Mouse (Mus musculus) forebrain, embryonic 15.5 days (tissue): ENCODE data around the gene Kcnh1. TPM values are rescaled to one million over a fixed set of nuclear protein-coding genes. Genes with fewer than 3 reads are reported as not detected.

Experiments used
- ATAC-seq: fragments of 200-750 bp; cut with Nextera tagmentation; replicated peaks from 2 replicates; pipeline ENCODE4 v1.8.0; 2017; ENCODE audit warnings: mild to moderate bottlenecking, moderate TSS enrichment, moderate library complexity
- H3K27ac ChIP-seq: fragments of 300-500 bp; sonication (generic); replicated peaks from 2 replicates; pipeline ENCODE4 v1.5.1; 2015; ENCODE audit warnings: mild to moderate bottlenecking, inconsistent platforms
- H3K27me3 ChIP-seq: fragments of 300-500 bp; sonication (generic); 2 replicates; pipeline ENCODE4 v1.6.1; 2015; ENCODE audit warnings: inconsistent platforms
- H3K36me3 ChIP-seq: fragments of 300-500 bp; sonication (generic); 2 replicates; pipeline ENCODE4 v1.6.1; 2015; ENCODE audit warnings: mild to moderate bottlenecking, inconsistent platforms
- H3K4me1 ChIP-seq: fragments of 300-500 bp; sonication (generic); 2 replicates; pipeline ENCODE4 v1.6.1; 2015; ENCODE audit warnings: inconsistent platforms
- H3K4me2 ChIP-seq: fragments of 300-500 bp; sonication (generic); replicated peaks from 2 replicates; pipeline ENCODE4 v1.6.1; 2015; ENCODE audit warnings: mild to moderate bottlenecking, inconsistent platforms
- H3K4me3 ChIP-seq: fragments of 300-500 bp; sonication (generic); 2 replicates; pipeline ENCODE4 v1.5.1; 2015; ENCODE audit warnings: mild to moderate bottlenecking, inconsistent platforms
- H3K9ac ChIP-seq: fragments of 300-500 bp; sonication (generic); replicated peaks from 2 replicates; pipeline ENCODE4 v1.6.1; 2015; ENCODE audit warnings: mild to moderate bottlenecking, inconsistent platforms
- H3K9me3 ChIP-seq: fragments of 300-500 bp; sonication (generic); 2 replicates; pipeline ENCODE4 v1.6.1; 2016; ENCODE audit warnings: inconsistent platforms
- WGBS: fragments of 180-500 bp; shearing (Covaris S2); methylation state at CpG from one replicate; pipeline ENCODE4 v1.1.7; 2015; ENCODE audit warnings: mixed read lengths; 5-methylcytosine and 5-hydroxymethylcytosine counted together
- polyA plus RNA-seq: library from polyadenylated mRNA; unstranded; fragments of >200 nt; fragmentation: Nextera tagmentation; extraction: Ambion mirVana; gene quantifications from 2 replicates; pipeline ENCODE4 v1.2.1, GENCODE M21; 2015

The Kcnh1 gene
- polyA plus RNA-seq, 1 experiment from 2014 or later = 2.0 TPM

- H3K4me2 ChIP-seq = no peak overlapping the region
- H3K36me3 ChIP-seq = no peaks in the 10 kb centered on the region
- ATAC-seq = no peak
- H3K27ac ChIP-seq = no peak overlapping the region
- H3K9me3 ChIP-seq = no peaks in the 10 kb centered on the region
- 92% methylated on average over 1 of the region's 1 CpGs for WGBS
- H3K4me1 ChIP-seq = peaks cover 4% of the 10 kb centered on the region; the same call in 1 of the 2 replicates
- no peak overlapping the region for H3K4me3 ChIP-seq
- H3K27me3 ChIP-seq = no peaks in the 10 kb centered on the region
- no peak overlapping the region for H3K9ac ChIP-seq
Measured at GRCm38 (mm10) chr1:192559341-192559740, 368.8 kb downstream of the Kcnh1 start.

Other genes with a start within 250 kb of the Kcnh1 start
- 0.96 and 3.1 TPM in 2 replicates for gene Rd3, start 213.4 kb upstream of the Kcnh1 start, polyA plus RNA-seq
- 2.4 and 3.1 TPM in 2 replicates for gene Traf5, start 98.2 kb upstream of the Kcnh1 start, polyA plus RNA-seq
- gene Rcor3, start 52.7 kb upstream of the Kcnh1 start, polyA plus RNA-seq = 23.8 and 24.8 TPM in 2 replicates